Mouse (Mus musculus): ENCODE data around the gene Foxn2. TPM values are rescaled to one million over a fixed set of nuclear protein-coding genes. Genes with fewer than 3 reads are reported as not detected.
"Not testable (repeated sequence)": the region's sequence is repeated elsewhere in the genome, so short reads cannot be mapped to it uniquely, and the experiment has no call there.

The Foxn2 gene
- polyA plus RNA-seq, 1 experiment from 2014 or later = 8.1 TPM

GRCm38 (mm10) chr17:88421246-88421645 is 19.3 kb upstream of the Foxn2 start:
- Histone ChIP-seq H3K4me3 (no peak overlapping the region), H3K4me1 (no peaks in the 10 kb centered on the region), H3K4me2 (no peak overlapping the region), H3K36me3 (replicated peaks) (no peaks in the 10 kb centered on the region), H3K9ac (no peak overlapping the region), H3K27me3 (replicated peaks) (no peaks in the 10 kb centered on the region), H3K27ac (no peak overlapping the region), H3K9me3 (no peaks in the 10 kb centered on the region)
- no peak for ATAC-seq (replicated peaks)
- 94% methylated on average over 6 of the region's 6 CpGs for WGBS

- Histone ChIP-seq H3K9ac (no peak overlapping the region), H3K4me3 (no peak overlapping the region), H3K27ac (no peak overlapping the region), H3K4me2 (no peak overlapping the region), H3K9me3 (no peaks in the 10 kb centered on the region), H3K27me3 (replicated peaks) (no peaks in the 10 kb centered on the region), H3K36me3 (replicated peaks) (no peaks in the 10 kb centered on the region), H3K4me1 (no peaks in the 10 kb centered on the region)
- 95% methylated on average over 2 of the region's 2 CpGs for WGBS
- ATAC-seq (replicated peaks) = no peak
Observed at GRCm38 (mm10) chr17:88430719-88431118, 9.8 kb upstream of the Foxn2 start.

GRCm38 (mm10) chr17:88431486-88431885 is 9.0 kb upstream of the Foxn2 start:
- WGBS = 84% methylated on average over 12 of the region's 12 CpGs
- H3K27ac ChIP-seq = no peak overlapping the region
- no peaks in the 10 kb centered on the region for H3K4me1 ChIP-seq
- no peaks in the 10 kb centered on the region for H3K36me3 ChIP-seq (replicated peaks)
- no peak overlapping the region for H3K4me3 ChIP-seq
- H3K4me2 ChIP-seq = no peak overlapping the region
- H3K9me3 ChIP-seq = no peaks in the 10 kb centered on the region
- ATAC-seq (replicated peaks) = no peak
- no peaks in the 10 kb centered on the region for H3K27me3 ChIP-seq (replicated peaks)
- no peak overlapping the region for H3K9ac ChIP-seq

- Histone ChIP-seq H3K27me3 (replicated peaks) (no peaks in the 10 kb centered on the region), H3K4me1 (no peaks in the 10 kb centered on the region), H3K27ac (no peak overlapping the region), H3K9ac (no peak overlapping the region), H3K9me3 (no peaks in the 10 kb centered on the region), H3K4me3 (no peak overlapping the region), H3K36me3 (replicated peaks) (no peaks in the 10 kb centered on the region), H3K4me2 (no peak overlapping the region)
- ATAC-seq (replicated peaks) = no peak
- 89% methylated on average over 10 of the region's 10 CpGs for WGBS
Observed at GRCm38 (mm10) chr17:88431987-88432386, 8.5 kb upstream of the Foxn2 start.

GRCm38 (mm10) chr17:88435322-88435721 is 5.2 kb upstream of the Foxn2 start:
- H3K4me1 ChIP-seq = no peaks in the 10 kb centered on the region
- H3K36me3 ChIP-seq (replicated peaks) = no peaks in the 10 kb centered on the region
- H3K4me3 ChIP-seq = no peak overlapping the region
- H3K27ac ChIP-seq = no peak overlapping the region
- WGBS = 82% methylated on average over 10 of the region's 10 CpGs
- no peak for ATAC-seq (replicated peaks)
- H3K9ac ChIP-seq = no peak overlapping the region
- no peaks in the 10 kb centered on the region for H3K27me3 ChIP-seq (replicated peaks)
- H3K4me2 ChIP-seq = no peak overlapping the region
- H3K9me3 ChIP-seq = no peaks in the 10 kb centered on the region

- no peak overlapping the region for H3K4me2 ChIP-seq
- no peak overlapping the region for H3K4me3 ChIP-seq
- no peak overlapping the region for H3K9ac ChIP-seq
- H3K27ac ChIP-seq = no peak overlapping the region
- no peaks in the 10 kb centered on the region for H3K36me3 ChIP-seq (replicated peaks)
- H3K9me3 ChIP-seq = no peaks in the 10 kb centered on the region
- no peaks in the 10 kb centered on the region for H3K27me3 ChIP-seq (replicated peaks)
- 95% methylated on average over 4 of the region's 4 CpGs for WGBS
- no peak for ATAC-seq (replicated peaks)
- no peaks in the 10 kb centered on the region for H3K4me1 ChIP-seq
Observed at GRCm38 (mm10) chr17:88436284-88436683, 4.2 kb upstream of the Foxn2 start.

- H3K4me3 ChIP-seq; H3K4me1 ChIP-seq; H3K36me3 ChIP-seq (replicated peaks); H3K9ac ChIP-seq; H3K27me3 ChIP-seq (replicated peaks); H3K4me2 ChIP-seq; ATAC-seq (replicated peaks); H3K27ac ChIP-seq; H3K9me3 ChIP-seq: not testable (repeated sequence)
- 95% methylated on average over 5 of the region's 5 CpGs for WGBS
Observed at GRCm38 (mm10) chr17:88436749-88437148, 3.8 kb upstream of the Foxn2 start.

GRCm38 (mm10) chr17:88437391-88437790 is 3.1 kb upstream of the Foxn2 start:
- peaks cover 3% of the 10 kb centered on the region; the same call in 1 of the 2 replicates for H3K4me1 ChIP-seq
- no peak overlapping the region for H3K27ac ChIP-seq
- no peak overlapping the region for H3K4me3 ChIP-seq
- H3K4me2 ChIP-seq = no peak overlapping the region
- H3K36me3 ChIP-seq (replicated peaks) = no peaks in the 10 kb centered on the region
- no peak overlapping the region for H3K9ac ChIP-seq
- WGBS = 95% methylated on average over 1 of the region's 1 CpGs
- ATAC-seq (replicated peaks) = no peak
- no peaks in the 10 kb centered on the region for H3K27me3 ChIP-seq (replicated peaks)
- no peaks in the 10 kb centered on the region for H3K9me3 ChIP-seq

- H3K36me3 ChIP-seq (replicated peaks) = no peaks in the 10 kb centered on the region
- H3K27me3 ChIP-seq (replicated peaks) = no peaks in the 10 kb centered on the region
- H3K27ac ChIP-seq = no peak overlapping the region; the same call in 1 of the 2 replicates
- H3K4me1 ChIP-seq = peaks cover 7% of the 10 kb centered on the region; the same call in 1 of the 2 replicates
- peak overlapping the region; percentile 95 for H3K4me2 ChIP-seq
- 84% methylated on average over 12 of the region's 12 CpGs for WGBS
- no peak for ATAC-seq (replicated peaks)
- H3K4me3 ChIP-seq = peak overlapping the region; percentile 99
- H3K9me3 ChIP-seq = no peaks in the 10 kb centered on the region
- peak overlapping the region; percentile 28; the same call in 1 of the 2 replicates for H3K9ac ChIP-seq
Observed at GRCm38 (mm10) chr17:88439536-88440050, 918 bp upstream of the Foxn2 start.

- H3K27me3 ChIP-seq (replicated peaks) = no peaks in the 10 kb centered on the region
- no peaks in the 10 kb centered on the region for H3K9me3 ChIP-seq
- peak overlapping the region; percentile 95 for H3K4me2 ChIP-seq
- peaks cover 7% of the 10 kb centered on the region; the same call in 1 of the 2 replicates for H3K4me1 ChIP-seq
- under 1% methylated on average over 49 of the region's 55 CpGs for WGBS
- no peaks in the 10 kb centered on the region for H3K36me3 ChIP-seq (replicated peaks)
- ATAC-seq (replicated peaks) = peak; percentile 75
- peak overlapping the region; percentile 87 for H3K27ac ChIP-seq
- peak overlapping the region; percentile 81 for H3K9ac ChIP-seq
- H3K4me3 ChIP-seq = peak overlapping the region; percentile 99
Observed at GRCm38 (mm10) chr17:88441001-88441431, 505 bp downstream of the Foxn2 start.

GRCm38 (mm10) chr17:88441432-88442174 is 1.1 kb downstream of the Foxn2 start:
- WGBS = under 1% methylated on average over 48 of the region's 48 CpGs
- peak overlapping the region; percentile 99 for H3K4me3 ChIP-seq
- H3K36me3 ChIP-seq (replicated peaks) = no peaks in the 10 kb centered on the region
- H3K9me3 ChIP-seq = no peaks in the 10 kb centered on the region
- H3K27ac ChIP-seq = peak overlapping the region; percentile 87
- H3K27me3 ChIP-seq (replicated peaks) = no peaks in the 10 kb centered on the region
- H3K9ac ChIP-seq = peak overlapping the region; percentile 81
- peaks cover 7% of the 10 kb centered on the region; the same call in 1 of the 2 replicates for H3K4me1 ChIP-seq
- ATAC-seq (replicated peaks) = peak; percentile 69
- H3K4me2 ChIP-seq = peak overlapping the region; percentile 95

- ATAC-seq (replicated peaks) = no peak
- Histone ChIP-seq H3K27ac (no peak overlapping the region), H3K4me2 (peak overlapping the region; percentile 21; the same call in 1 of the 2 replicates)
Observed at GRCm38 (mm10) chr17:88442661-88443060, 2.1 kb downstream of the Foxn2 start.

GRCm38 (mm10) chr17:88443186-88443585 is 2.7 kb downstream of the Foxn2 start:
- H3K9ac ChIP-seq = no peak overlapping the region
- no peaks in the 10 kb centered on the region for H3K36me3 ChIP-seq (replicated peaks)
- peaks cover 7% of the 10 kb centered on the region; the same call in 1 of the 2 replicates for H3K4me1 ChIP-seq
- H3K9me3 ChIP-seq = no peaks in the 10 kb centered on the region
- ATAC-seq (replicated peaks) = no peak
- 80% methylated on average over 6 of the region's 6 CpGs for WGBS
- H3K27me3 ChIP-seq (replicated peaks) = no peaks in the 10 kb centered on the region
- H3K4me3 ChIP-seq = no peak overlapping the region
- no peak overlapping the region for H3K4me2 ChIP-seq
- H3K27ac ChIP-seq = no peak overlapping the region

More at GRCm38 (mm10) chr17:88442661-88443060, 2.1 kb downstream of the Foxn2 start:
- H3K9ac ChIP-seq = no peak overlapping the region
- H3K4me3 ChIP-seq = no peak overlapping the region
- H3K9me3 ChIP-seq = no peaks in the 10 kb centered on the region
- peaks cover 7% of the 10 kb centered on the region; the same call in 1 of the 2 replicates for H3K4me1 ChIP-seq
- no peaks in the 10 kb centered on the region for H3K27me3 ChIP-seq (replicated peaks)
- no peaks in the 10 kb centered on the region for H3K36me3 ChIP-seq (replicated peaks)
- WGBS = 79% methylated on average over 6 of the region's 6 CpGs

All from midbrain, embryonic 15.5 days (tissue).